Mouse (Mus musculus) small intestine, adult 2 months (tissue): ENCODE data around the gene Cacna1c.

Experiments used
- CTCF ChIP-seq: fragments of 200-500 bp; IDR thresholded peaks from 2 replicates; pipeline ENCODE4 v1.5.1; 2012; ENCODE audit warnings: low read depth, mild to moderate bottlenecking, control low read depth, inconsistent platforms, low read length, moderate library complexity, mixed read lengths; ENCODE audit not compliant: insufficient replicate concordance, insufficient read length; ENCODE audit errors: extremely low read depth
- POLR2A ChIP-seq: fragments of 200-500 bp; IDR thresholded peaks from 2 replicates; pipeline ENCODE4 v1.6.1; 2012; ENCODE audit warnings: low read depth, mild to moderate bottlenecking, control low read depth, inconsistent platforms, low read length, moderate library complexity

DNA sequence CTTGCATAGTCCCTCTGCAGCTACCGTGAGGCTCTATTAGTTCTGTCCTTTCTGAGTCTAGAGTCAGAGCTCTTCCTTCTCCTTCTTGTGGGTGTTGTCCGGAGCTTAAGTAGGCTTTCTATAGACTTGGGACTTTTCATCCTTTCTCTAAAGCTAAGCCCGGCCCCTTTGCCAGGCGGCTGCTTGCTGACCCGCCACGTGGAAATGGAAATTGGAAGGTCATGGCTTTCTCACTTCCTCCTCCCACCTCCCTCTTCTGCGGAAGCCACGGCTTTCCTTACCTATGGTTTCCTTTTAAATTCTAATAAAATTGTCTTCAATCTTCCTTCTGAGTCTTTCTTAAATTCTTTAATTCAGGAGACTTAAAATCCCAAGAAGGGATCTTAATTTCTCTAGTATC is 148.9 kb downstream of the Cacna1c start:
- TF ChIP-seq CTCF (no peak), POLR2A (no peak)
